Mouse (Mus musculus) E14TG2a.4 (cell line): Measurements from ENCODE around the gene Kdm2b.

Experiments
- H3K27me3 ChIP-seq: 2 replicates; pipeline ENCODE4 v1.6.1; 2014; ENCODE audit warnings: low read length, control low read depth; ENCODE audit not compliant: insufficient read depth
- H3K36me3 ChIP-seq: 2 replicates; pipeline ENCODE4 v1.6.1; 2014; ENCODE audit warnings: low read length, control low read depth; ENCODE audit not compliant: insufficient read depth
- H3K4me1 ChIP-seq: replicated peaks from 2 replicates; pipeline ENCODE4 v1.6.1; 2014; ENCODE audit warnings: low read depth, low read length, control low read depth
- H3K4me3 ChIP-seq: replicated peaks from 2 replicates; pipeline ENCODE4 v1.5.1; 2014; ENCODE audit warnings: mild to moderate bottlenecking, low read length
- H3K9me3 ChIP-seq: 2 replicates; pipeline ENCODE4 v1.6.1; 2014; ENCODE audit warnings: low read length, control low read depth
- CTCF ChIP-seq: conservative IDR thresholded peaks from 2 replicates; pipeline ENCODE4 v1.5.1; 2014; ENCODE audit warnings: low read length
- NANOG ChIP-seq: IDR thresholded peaks from 2 replicates; pipeline ENCODE4 v1.6.1; 2014; ENCODE audit warnings: borderline replicate concordance, low read length, mixed read lengths
- POU5F1 ChIP-seq: IDR thresholded peaks from 2 replicates; pipeline ENCODE4 v1.6.1; 2014; ENCODE audit warnings: low read length, borderline replicate concordance

The Kdm2b gene

GRCm38 (mm10) chr5:122989551-122990330 is at the start of gene Kdm2b:
TSS of gene Kdm2b (minus strand) at chr5:122989823.
- Histone ChIP-seq H3K9me3 (no peaks in the 10 kb centered on the region), H3K4me3 (peak within 1 kb of the TSS; percentile 82), H3K4me1 (peaks cover 87% of the 10 kb centered on the region), H3K27me3 (peaks cover 10% of the 10 kb centered on the region), H3K36me3 (peaks cover 10% of the 10 kb centered on the region)
- TF ChIP-seq CTCF (no peak), POU5F1 (no peak), NANOG (no peak)

GRCm38 (mm10) chr5:123039120-123039752 is 49.6 kb upstream of the Kdm2b start:
- TF ChIP-seq POU5F1 (no peak), CTCF (no peak)
- peaks cover 86% of the 10 kb centered on the region for H3K4me1 ChIP-seq
- H3K9me3 ChIP-seq = no peaks in the 10 kb centered on the region
- H3K36me3 ChIP-seq = no peaks in the 10 kb centered on the region
- peak overlapping the region; percentile 74 for H3K4me3 ChIP-seq
- no peaks in the 10 kb centered on the region for H3K27me3 ChIP-seq

- Histone ChIP-seq H3K4me1 (peaks cover 93% of the 10 kb centered on the region), H3K36me3 (no peaks in the 10 kb centered on the region)
Measured at GRCm38 (mm10) chr5:123038115-123038514, 48.5 kb upstream of the Kdm2b start.

GRCm38 (mm10) chr5:123035564-123035963 is 45.9 kb upstream of the Kdm2b start:
- no peaks in the 10 kb centered on the region for H3K9me3 ChIP-seq
- peaks cover 7% of the 10 kb centered on the region for H3K36me3 ChIP-seq
- H3K4me3 ChIP-seq = 0 out of 2 replicates have a peak overlapping the region, but pooled peaks have one; percentile 11
- no peak for TF ChIP-seq CTCF
- TF ChIP-seq POU5F1 = no peak
- no peak for TF ChIP-seq NANOG
- H3K27me3 ChIP-seq = no peaks in the 10 kb centered on the region
- peaks cover 69% of the 10 kb centered on the region for H3K4me1 ChIP-seq

More at GRCm38 (mm10) chr5:123038115-123038514, 48.5 kb upstream of the Kdm2b start:
- H3K27me3 ChIP-seq = no peaks in the 10 kb centered on the region
- peak overlapping the region; percentile 74 for H3K4me3 ChIP-seq
- TF ChIP-seq POU5F1 = no peak
- TF ChIP-seq CTCF = no peak
- no peak for TF ChIP-seq NANOG
- no peaks in the 10 kb centered on the region for H3K9me3 ChIP-seq

GRCm38 (mm10) chr5:123035089-123035488 is 45.5 kb upstream of the Kdm2b start:
- no peaks in the 10 kb centered on the region for H3K9me3 ChIP-seq
- peaks cover 68% of the 10 kb centered on the region for H3K4me1 ChIP-seq
- peaks cover 12% of the 10 kb centered on the region for H3K36me3 ChIP-seq
- H3K27me3 ChIP-seq = no peaks in the 10 kb centered on the region
- TF ChIP-seq NANOG (no peak), CTCF (no peak), POU5F1 (no peak)
- 0 out of 2 replicates have a peak overlapping the region, but pooled peaks have one; percentile 11 for H3K4me3 ChIP-seq

GRCm38 (mm10) chr5:123033646-123034160 is 44.1 kb upstream of the Kdm2b start:
- H3K4me1 ChIP-seq = peaks cover 71% of the 10 kb centered on the region
- TF ChIP-seq NANOG = no peak
- TF ChIP-seq CTCF = no peak
- TF ChIP-seq POU5F1 = no peak
- H3K4me3 ChIP-seq = no peak overlapping the region
- no peaks in the 10 kb centered on the region for H3K27me3 ChIP-seq
- H3K9me3 ChIP-seq = no peaks in the 10 kb centered on the region
- H3K36me3 ChIP-seq = peaks cover 23% of the 10 kb centered on the region

- peaks cover 71% of the 10 kb centered on the region for H3K4me1 ChIP-seq
- TF ChIP-seq CTCF (peak; percentile 57), POU5F1 (no peak)
- no peaks in the 10 kb centered on the region for H3K9me3 ChIP-seq
- H3K4me3 ChIP-seq = no peak overlapping the region
- H3K27me3 ChIP-seq = no peaks in the 10 kb centered on the region
- H3K36me3 ChIP-seq = peaks cover 23% of the 10 kb centered on the region
Measured at GRCm38 (mm10) chr5:123031312-123031711, 41.7 kb upstream of the Kdm2b start.

GRCm38 (mm10) chr5:123029729-123030128 is 40.1 kb upstream of the Kdm2b start:
- TF ChIP-seq POU5F1 (no peak), NANOG (no peak), CTCF (no peak)
- no peaks in the 10 kb centered on the region for H3K9me3 ChIP-seq
- no peaks in the 10 kb centered on the region for H3K27me3 ChIP-seq

More at GRCm38 (mm10) chr5:123029729-123030128, 40.1 kb upstream of the Kdm2b start:
- Histone ChIP-seq H3K36me3 (peaks cover 28% of the 10 kb centered on the region), H3K4me3 (peak overlapping the region; percentile 67), H3K4me1 (peaks cover 71% of the 10 kb centered on the region)
